Mouse (Mus musculus) megakaryocyte, embryonic 14.5 days (primary cell): ENCODE measurements around the gene Ap2a1.

Source experiments
- FLI1 ChIP-seq: IDR thresholded peaks from 2 replicates; pipeline ENCODE4 v1.6.1; 2012; ENCODE audit warnings: low read length, inconsistent platforms, mixed read lengths
- GATA1 ChIP-seq: IDR thresholded peaks from 3 replicates; pipeline ENCODE4 v1.6.1; 2012; ENCODE audit warnings: mixed read lengths, low read length, inconsistent platforms, borderline replicate concordance

GRCm38 (mm10) chr7:44863210-44863609 lies 66.1 kb downstream of the Ap2a1 start:
- TF ChIP-seq GATA1 = no peak
- TF ChIP-seq FLI1 = no peak
